Mouse (Mus musculus) kidney, adult 8-10 months (tissue): Measurements from ENCODE around the gene Kctd15.

Experiments used
- DNase-seq, 2 experiments: peaks; one replicate each; pipeline ENCODE4 v3.0.0; 2022

Kctd15 gene

DNA sequence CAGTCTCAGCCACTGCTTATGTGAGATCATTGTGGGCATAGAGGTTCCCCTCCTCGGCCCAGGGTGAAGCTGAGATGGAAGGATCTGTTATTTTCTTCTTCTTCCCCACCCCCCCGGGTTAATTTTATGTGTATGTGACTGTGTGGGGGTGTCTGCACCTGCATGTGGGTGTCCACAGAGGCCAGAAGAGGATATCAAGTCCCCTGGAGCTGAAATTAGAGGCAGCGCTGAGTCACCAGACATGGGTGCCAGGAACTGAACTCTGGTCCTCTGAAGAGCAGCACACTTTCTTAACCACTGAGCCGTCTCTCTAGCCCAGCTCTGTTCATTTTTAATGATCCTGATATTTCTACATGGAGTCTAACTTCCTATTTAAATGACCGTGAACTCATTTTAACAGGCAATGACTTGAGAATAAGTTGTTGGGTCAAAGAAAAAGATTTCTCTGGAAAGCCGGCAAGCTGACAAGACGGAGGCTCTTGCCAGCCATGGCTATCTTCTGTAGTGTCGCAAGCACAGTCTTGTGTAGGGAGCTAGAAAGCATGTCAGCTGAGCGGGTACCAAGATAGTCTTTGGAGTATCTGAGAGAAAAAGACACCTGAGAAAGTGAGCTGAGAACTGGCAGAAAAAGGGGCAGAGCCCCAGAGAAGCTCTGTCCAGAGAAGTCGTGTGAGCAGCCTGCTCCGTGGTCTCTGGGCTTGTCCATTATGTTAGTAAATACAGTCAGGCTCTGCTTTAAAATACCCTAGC is 38.2 kb downstream of the Kctd15 start:
- DNase-seq: no peak

DNA sequence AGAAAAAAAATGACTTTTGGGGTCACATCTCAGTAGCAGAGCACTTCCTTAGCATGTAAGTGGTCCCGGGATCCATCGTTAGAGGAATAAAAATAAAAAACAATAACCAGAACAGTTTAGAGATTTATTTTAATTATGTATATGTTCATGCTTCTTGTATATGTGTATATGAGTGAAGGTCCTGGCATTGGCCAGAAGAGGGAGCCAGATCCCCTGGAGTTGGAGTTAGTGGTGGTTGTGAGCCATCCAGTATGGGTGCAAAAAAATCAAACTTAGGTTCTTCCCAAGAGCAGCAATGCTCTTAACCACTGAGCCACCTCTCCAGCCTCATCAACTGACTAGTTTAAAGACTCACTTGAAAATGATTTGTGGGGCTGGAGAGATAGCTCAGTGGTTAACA is 40.3 kb downstream of the Kctd15 start:
- DNase-seq: peak in 1 of 2 experiments; percentile 46

- no peak for DNase-seq
These were observed 46.1 kb downstream of the Kctd15 start for GRCm38 (mm10) chr7:34610445-34610844.

DNA sequence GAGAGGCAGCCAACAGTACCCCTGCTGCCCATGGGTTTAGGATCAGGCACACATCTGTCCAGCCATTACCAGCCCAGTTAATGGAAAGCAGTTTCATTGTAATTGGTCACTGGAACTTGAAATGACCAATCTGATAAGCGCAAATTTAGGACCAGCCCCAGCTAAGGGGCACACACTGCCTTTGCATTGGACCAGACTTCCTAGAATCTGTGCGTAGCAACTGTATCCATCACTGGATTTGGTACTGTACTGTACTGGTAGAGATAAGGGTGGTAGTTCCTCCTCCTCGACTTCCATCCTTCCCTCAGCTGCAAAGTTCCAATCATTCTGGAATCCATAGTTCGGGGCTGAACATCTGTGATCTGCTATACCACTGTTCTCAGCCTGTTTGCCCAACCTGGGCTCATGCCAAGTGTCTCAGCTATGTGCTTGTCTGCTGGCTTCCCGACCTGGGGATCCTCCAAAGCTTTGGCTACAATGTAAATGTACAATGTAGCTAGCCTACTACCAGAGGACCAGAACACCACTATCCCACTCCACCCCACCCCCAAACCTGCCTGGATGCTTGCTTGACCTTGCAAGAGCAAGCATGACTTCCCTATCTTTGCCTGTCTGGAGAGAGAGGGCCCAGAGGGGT is 49.1 kb downstream of the Kctd15 start:
- no peak for DNase-seq

DNA sequence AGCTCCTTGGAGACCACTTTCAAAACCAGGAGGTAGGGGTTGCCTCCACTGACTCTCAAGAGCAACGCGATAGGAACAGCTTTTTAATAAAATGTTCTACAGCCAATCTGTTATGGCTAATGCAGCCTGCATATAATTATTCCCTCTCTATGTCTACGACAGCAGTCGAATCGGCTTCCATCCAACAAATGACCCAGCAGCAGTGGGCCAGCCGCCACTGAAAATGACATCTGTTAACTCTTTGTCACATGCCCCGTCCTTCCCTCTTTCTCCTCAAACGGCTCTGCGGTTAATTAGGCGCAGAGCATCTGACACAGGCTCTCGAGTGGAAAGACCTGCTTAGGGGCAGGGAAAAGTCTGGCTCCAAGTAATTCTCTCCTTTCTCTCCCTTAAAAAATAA is 49.8 kb downstream of the Kctd15 start:
- no peak for DNase-seq

- no peak for DNase-seq
These were observed 50.5 kb downstream of the Kctd15 start for GRCm38 (mm10) chr7:34606051-34606450.

DNA sequence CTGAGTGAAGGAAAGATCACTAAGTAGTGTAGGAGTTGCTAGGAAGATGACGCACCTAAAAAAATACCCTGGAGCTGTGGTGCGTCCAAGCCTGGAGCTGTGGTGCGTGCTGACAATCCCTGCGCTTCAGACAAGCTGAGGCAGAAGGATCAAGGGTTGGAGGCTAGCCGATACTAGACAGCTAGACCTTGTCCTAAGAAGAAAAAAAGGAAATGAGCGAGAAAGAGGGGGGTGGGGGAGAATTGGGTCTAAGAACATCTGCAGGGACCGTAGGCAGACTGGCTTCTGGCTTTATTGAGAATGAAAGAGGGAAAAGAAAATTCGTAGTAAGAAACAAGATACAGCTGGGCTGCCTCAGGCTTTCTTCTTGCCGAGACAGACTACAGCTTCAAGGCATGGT is 58.0 kb downstream of the Kctd15 start:
- DNase-seq: no peak

GRCm38 (mm10) chr7:34597986-34598385 is 58.5 kb downstream of the Kctd15 start:
- no peak for DNase-seq

- peak; percentile 9 to 37 for DNase-seq
These were observed 59.8 kb downstream of the Kctd15 start for GRCm38 (mm10) chr7:34596531-34597235.

GRCm38 (mm10) chr7:34595307-34595565 is 61.3 kb downstream of the Kctd15 start:
- no peak for DNase-seq

- peak; percentile 43 to 52 for DNase-seq
These were observed 61.8 kb downstream of the Kctd15 start for GRCm38 (mm10) chr7:34594501-34595306.

DNA sequence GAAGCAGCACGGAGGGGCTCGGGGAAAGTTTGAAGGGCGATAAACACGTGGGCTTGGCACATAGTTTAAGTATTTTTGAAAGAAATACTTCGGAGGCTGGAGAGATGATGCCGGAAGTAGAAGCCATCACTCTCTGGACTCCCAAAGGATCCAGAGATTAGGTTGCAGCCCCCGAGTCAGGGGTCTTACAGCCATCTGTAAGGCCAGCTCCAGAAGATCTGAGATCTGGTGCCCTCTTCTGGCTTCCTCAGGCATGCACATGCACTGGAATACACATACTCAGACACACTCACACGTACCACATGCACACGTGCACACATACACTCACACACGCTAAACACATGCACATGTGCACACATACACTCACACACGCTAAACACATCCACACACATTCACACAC is 65.8 kb downstream of the Kctd15 start:
- DNase-seq: no peak
